Mouse (Mus musculus) urinary bladder, adult 2 months (tissue): ENCODE data around the gene Grin1. TPM values are rescaled to one million over a fixed set of nuclear protein-coding genes. Genes with fewer than 3 reads are reported as not detected.

Experiments used
- DNase-seq: peaks from one replicate; pipeline ENCODE4 v3.0.0; 2022; ENCODE audit warnings: low spot score
- polyA plus RNA-seq: library from polyadenylated mRNA; depleted of rRNA; stranded (reverse); fragments of >200 nt; gene quantifications from 2 replicates; pipeline ENCODE4 v1.2.3, GENCODE M21; 2012

Grin1 gene
- polyA plus RNA-seq, 1 experiment = 1.1 TPM

DNA sequence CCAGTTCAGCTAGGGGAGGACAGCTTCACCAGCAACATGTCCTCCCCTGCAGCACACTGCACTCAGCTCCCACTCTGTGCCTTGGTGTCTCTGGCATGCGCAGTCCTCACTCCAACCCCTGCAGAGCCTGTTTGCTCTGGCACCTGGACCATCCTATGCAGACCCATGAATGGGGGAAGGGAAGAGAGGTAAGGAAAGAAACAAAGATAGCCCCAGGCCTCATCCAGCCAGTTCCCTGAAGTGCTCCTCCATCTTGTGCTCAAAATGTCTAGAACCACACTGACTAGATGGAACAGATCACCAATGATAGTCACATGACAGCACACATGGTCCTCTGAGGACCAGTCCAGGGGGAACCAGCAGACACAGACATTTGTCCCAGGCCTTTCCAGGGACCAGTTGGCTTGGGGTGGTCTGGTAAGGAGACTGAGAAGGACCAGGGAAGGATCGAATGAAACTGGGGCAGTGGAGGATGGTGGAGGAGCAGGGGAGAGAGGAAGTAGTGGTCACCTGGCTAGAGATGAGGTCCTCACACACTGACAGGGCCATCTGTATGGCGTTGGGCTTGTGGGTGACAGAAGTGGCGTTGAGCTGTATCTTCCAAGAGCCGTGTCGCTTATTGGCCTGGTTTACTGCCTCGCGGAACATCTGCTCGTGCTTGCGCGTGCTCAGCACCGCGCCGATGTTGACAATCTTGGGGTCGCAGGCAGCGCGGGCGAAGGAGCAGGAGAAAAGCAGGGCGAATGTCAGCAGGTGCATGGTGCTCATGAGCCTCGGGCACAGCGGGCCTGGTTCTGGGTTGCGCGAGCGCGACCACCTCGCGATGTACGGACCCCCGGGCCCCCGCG, 644 bp downstream of the Grin1 start:
- DNase-seq = no peak

DNA sequence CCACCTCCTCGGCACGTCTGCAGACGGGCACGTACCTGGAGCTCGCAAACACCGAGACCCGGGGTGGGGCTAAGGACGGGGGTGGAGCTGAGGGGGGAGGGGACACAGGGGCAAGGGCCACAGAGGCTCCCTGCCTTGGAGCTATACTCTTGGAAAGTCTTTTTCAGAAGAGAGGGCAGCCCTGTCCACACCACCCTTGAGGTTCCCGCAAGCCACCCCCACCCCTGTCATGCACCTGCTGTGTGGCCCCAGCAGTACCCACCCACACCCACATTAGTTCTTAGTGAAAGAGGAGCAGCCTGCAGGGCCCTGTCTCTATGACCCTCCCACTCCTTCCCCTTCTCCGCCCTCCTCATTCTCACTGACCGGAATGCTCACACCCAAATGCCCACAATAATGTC, 7.5 kb downstream of the Grin1 start:
- no peak for DNase-seq

DNA sequence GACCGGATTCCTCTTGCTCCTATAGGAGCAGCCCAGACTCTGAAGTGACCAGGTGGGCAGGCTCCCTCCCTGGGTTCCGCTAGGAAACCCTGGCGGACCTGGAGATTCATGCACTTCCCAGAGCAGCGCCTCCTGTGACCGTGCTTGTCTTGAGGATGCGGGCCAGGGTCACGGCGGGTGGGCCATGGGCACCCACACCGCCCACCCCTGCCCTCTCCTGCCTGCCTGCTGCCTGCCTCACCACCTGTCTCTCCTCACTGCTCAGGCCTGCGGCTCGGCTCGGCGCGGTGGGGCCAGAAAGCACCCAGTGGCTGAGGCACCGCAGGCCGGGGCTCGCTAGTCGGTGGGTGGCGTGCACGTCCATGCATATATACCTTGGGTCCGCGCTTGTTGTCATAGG, 8.0 kb downstream of the Grin1 start:
- no peak for DNase-seq

DNA sequence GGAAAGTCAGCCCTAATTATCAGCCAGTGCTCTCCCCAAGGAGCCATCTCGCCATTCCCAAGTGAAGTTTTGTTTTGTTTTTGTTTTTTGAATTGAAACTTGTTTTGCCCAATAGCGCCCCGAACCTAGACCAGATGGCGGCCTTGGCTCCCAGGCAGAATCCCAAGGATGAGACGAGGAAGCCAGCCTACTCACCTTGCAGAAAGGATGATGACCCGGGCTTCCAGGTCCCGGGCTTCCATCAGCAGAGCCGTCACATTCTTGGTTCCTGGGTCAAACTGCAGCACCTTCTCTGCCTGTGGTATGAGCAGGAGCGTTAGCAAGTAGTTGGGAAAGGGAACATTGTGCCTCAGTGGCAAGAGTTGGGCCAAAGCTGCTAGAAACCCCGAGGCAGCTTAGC, 8.8 kb downstream of the Grin1 start:
- DNase-seq = no peak

DNA sequence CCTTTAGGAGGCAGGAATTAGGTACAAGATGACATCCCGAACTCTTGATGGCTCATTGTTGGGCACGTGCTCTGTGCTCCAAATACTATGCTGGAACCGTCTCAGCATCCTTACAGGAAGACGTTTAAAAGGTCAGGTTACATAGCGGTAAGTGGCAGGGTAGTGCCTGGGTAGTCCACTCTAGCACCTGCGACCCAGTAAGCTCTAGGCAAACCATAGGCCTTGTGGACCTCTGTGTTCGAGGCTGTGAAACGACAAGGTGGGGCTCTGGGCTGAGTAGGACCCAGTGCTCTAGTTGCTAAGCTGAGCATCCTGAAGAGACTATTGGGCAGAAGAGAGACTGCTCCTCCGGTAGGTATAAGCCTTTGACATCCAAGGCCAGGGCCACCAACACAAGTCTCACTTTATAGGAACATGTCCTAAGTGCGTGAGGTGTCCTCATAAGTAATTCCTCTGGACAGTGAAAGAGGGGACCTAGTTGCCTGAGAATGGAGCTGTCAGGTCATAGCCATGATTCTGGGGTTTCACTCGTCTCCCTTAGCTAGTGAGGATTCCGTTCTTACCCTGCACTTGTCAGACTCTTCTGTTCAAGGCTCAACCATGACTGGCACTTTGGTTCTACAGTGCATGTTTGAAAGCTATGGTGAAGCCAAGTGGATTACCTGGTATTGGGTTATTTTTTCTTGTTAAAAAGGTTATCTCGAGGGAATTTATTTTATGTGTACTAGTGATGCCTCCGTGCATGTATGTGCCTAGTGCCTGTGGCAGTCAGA, 13.2 kb downstream of the Grin1 start:
- no peak for DNase-seq

DNA sequence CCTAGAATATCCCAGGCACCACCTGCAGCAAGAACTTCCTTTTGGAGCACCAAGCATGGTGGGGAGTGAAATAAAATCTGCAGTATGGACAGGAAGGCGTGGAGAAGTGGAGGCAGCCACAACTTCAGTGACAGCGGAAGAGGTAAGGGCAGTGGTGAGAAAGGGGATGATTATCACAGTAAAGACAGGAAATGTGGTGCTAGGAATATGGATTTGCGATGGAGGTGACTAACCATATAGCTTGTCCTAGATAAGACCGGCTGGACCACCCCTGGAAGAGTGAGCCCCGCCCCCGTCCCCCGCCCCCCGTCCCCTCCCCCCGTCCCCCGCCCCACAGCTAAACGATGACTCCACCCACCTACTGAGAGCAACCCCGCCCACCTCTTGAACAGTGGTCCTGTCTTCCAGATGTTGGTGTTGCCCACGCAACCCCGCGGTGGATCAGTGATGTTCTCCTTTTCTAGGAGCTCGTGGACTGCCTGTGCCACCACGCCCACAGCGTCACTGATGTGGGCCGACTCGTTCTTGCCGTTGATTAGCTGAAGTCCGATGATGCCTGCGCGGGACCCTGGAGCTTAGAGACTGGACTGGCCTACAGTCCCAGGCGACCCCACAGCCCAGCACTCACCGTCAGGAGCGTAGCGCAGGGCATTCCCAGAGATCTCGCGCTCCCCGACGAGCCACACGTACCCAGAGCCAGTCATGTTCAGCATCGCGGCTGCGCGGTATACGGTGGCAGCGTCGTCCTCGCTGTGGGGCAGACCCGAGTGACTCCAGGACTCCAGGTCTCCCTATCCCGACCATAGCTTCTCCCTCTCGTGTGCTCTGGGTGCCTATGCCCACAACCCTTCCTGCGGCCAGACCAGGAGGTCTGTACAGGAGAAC, 14.1 kb downstream of the Grin1 start:
- no peak for DNase-seq

DNA sequence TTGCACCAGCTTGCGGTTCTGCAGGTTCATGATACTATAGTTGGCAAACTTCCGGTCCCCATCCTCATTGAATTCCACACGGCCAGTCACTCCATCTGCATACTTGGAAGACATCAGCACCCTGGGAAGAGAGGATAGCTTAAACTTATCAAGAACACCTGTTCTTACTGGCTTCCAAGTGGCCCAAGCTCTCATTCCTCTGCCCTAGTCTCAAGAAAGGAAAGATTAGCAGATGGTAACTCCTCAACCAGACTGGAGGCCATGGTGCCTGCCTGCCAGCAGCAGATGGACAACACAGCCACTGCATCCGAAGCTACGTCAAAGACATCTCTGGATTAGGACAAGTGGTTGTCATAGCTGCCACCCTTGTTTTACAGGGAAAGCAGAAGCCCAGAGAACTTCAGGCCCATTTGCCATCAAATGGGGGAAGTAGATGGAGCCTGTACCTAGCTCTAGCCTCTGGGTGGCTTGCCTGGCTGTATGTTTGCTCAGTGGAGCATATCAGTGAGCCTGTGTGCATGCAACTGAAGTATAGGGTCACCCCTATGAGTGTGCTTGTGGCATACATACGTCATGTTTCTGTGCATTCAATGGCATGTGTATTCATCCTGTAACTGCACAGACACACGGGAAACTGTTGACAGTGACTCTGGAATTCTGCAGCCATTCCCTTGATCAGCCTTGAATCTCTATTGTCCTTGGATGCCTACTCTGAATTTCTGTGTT, 14.9 kb downstream of the Grin1 start:
- DNase-seq = no peak

DNA sequence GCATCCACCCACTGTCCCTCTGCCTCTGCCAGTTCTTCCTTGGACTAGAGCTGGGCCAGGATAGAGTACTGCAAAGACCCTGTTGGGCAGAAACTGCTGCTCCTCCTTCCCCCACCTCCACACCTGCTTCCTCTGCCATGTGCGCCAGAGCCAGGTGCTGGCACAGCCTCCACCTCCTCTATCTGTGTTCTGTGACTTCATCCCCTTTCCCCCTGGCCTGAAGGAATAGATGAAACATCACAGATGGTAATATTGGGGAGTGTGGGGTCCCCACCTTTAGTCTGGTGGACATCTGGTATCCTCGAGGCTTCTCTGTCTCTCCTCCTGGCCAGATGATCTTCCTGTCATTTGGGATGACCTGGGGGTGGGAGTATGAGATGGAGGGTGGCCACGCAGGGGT, 15.5 kb downstream of the Grin1 start:
- no peak for DNase-seq

DNA sequence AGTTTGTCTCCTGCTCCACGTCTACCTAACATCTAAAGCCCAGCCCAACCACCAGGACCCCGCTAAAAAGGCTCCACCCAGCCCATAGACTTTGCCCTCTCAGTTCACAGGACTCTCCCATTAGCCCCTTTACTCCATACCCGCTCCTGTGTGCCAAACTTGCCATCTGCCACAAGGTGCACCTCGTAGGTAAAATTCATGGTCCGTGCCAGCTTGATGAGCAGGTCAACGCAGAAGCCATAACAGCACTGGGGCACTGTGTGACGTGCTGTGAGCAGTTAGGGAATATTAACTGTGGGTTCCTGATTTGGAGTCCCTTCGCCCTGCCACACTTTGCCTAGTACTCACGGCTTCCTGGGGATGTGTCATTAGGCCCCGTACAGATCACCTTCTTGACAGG, 20.9 kb downstream of the Grin1 start:
- no peak for DNase-seq

DNA sequence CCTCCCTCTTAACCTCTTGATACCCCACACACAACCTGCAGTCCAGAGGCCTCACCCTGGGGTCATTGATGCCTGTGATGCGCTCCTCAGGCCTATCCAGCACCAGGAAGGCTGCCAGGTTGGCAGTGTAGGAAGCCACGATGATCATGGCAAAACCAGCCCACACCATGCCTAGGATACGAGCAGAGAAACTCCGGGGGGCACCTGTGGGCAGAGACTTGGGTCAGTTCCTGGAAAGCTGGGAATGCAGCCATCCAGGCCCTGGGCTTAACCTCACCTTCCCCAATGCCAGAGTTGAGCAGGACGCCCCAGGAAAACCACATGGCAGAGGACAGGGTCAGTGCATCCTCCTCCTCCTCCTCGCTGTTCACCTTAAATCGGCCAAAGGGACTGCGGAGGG, 21.9 kb downstream of the Grin1 start:
- DNase-seq = no peak

DNA sequence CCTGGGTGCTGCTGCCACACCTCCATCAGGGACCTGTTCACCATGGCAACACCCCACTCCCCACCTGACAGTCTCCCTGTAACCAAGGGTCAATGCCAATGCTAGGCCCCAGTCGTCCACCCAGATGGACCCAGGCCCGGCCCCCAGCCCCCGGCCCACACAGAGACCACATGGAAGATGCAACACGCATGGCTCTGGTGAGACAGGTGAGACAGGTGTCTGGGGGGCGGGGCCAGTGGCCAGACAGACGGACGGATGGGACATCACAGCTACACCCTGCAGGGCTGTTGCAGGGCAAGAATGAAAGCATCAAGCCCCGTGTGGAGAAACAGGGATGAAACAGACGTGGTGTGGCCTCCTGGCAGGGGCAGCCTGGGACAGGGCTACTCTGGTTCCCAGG, 25.3 kb downstream of the Grin1 start:
- DNase-seq = no peak

DNA sequence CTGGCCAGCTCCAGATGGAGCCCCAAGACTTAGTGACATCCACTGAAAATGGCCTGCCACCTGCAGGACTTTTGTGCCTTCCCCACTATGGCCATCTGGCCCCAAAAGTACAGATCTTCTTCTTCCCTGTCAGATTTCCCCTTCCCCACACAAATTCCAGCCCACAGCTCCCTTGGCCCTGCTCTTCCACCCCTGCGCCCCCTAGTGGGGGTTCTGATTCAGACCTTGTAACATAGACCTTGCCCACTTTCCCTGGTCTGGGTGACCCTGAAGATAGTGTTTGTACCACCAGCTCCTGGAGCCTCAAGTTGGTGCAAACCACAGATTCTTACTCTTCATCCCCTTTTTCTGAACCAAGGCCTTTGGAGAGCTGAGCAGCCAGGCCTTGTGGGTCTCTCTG, 26.1 kb downstream of the Grin1 start:
- no peak for DNase-seq

DNA sequence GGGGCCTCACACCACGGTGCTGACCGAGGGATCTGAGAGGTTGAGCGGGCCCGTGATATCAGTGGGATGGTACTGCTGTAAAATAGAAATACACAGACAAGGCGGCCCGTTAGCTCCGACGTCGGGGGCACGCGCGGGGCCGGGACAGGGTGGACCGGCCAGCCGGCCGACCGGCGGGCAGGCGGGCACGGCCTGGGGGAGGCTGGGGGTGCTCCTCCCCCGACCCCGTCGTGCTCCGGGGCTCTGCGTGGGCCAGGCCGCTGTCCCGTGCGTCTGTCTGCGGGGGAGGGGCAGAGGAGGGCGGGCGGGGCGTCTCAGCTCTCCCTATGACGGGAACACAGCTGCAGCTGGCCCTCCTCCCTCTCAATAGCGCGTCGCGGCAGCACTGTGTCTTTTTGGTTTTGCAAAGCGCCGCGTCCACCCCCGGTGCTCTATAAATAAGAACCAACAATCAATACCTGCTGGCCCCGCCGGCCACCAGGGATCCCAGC, 26.9 kb downstream of the Grin1 start:
- DNase-seq = no peak

DNA sequence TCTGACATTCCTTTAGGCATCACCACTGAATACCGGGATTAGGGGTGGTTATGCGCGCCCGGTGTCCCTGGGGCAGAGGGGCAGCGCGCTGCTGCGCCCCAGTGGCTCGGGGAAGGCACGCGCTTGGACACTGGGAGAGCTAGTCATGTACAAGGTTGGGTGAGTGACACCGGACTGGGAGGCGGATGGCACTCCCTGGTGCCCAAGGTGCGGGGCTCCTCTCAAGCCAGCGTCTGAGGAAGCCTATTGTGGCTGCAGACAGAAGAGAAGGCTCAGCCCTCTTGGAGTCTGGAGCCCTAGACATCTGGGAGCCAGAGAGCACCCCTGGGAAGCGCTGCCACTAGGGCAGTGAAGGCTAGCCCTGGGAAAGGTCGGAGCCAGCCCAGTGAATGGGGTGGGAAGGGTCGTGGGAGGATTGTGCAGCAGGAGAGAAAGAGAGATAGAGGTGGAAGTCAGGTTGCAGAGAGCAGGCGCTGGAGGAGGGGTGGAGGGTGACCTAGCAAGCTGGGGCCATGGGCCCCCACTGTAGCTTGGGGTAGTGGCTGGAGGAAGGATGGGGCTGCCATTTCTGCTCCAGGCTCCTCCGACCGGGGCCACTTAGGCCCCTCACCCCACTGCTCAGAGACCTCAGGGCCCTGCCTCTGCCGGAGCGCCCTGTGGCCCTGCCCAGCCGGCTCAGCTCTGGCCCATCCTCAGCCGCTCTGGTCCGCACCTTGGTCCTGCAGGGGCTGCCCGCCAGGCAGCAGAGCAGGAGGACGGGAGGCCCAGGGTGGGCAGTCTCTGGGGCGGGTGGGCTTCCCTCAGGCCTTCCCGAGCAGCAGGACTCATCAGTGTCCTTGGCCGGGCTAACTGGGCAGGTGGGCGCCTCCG, 27.6 kb downstream of the Grin1 start:
- no peak for DNase-seq

DNA sequence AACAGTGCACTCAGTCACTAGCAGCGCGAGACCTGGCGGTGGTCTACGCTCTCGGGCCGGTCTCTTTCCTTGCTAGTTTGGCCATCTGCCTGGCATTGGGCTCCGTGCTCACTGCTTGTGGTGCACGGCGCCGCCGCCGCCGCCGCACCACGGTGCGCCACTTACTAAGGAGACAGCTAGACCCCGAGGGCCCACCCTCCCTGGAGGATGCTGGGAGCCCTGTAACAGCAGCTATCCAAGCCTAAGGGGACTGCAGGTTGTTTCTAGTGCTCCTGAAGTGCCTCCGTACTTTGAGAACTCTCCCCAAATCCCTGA, 28.2 kb downstream of the Grin1 start:
- DNase-seq = no peak

DNA sequence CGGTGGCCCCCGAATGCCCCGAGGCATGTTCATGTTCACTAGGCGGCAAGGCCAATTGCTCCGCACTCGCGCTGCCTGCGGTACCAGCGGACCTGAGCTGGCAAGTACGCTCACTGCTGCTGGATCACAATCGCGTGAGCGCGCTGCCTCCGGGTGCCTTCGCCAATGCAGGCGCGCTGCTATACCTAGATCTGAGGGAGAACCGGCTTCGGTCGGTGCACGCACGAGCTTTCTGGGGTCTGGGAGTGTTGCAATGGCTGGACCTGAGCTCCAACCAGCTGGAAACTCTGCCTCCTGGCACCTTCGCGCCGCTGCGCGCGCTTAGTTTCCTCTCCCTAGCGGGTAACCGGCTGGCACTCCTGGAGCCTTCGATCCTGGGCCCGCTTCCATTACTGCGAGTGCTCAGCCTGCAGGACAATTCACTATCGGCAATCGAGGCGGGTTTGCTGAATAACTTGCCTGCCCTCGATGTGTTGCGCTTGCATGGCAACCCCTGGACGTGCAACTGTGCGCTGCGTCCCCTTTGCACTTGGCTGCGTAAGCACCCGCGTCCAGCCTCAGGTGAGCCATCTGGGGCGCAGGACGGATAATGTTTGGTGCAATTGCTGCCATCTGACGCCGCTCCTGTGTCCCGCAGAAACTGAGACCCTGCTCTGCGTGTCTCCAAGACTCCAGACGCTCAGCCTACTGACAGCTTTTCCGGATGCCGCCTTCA, 28.7 kb downstream of the Grin1 start:
- no peak for DNase-seq

DNA sequence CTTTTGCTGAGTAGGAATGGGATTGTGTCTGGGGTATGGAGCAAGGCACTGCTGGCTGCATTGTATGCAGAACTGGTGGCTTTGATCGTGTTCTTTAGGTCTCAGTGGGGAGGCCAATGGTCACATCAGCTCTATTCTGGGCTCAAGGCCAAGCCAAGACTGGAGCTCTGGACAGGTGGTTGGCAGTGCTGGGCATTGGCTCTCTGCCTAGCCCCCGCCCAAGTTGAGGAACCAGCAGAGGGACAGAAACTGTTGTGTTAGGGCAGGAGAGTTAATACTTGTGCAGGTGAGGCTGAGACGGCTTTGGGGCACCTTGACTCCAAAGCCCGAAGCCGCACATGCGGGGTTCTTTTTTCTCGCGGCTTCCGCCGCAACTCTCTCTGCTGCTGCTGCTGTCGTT, 29.3 kb downstream of the Grin1 start, which contains the start of gene Lrrc26:
Gene Lrrc26, plus strand, starts transcription at position 265 of the 400 bp plus-strand sequence.
- DNase-seq = no peak

DNA sequence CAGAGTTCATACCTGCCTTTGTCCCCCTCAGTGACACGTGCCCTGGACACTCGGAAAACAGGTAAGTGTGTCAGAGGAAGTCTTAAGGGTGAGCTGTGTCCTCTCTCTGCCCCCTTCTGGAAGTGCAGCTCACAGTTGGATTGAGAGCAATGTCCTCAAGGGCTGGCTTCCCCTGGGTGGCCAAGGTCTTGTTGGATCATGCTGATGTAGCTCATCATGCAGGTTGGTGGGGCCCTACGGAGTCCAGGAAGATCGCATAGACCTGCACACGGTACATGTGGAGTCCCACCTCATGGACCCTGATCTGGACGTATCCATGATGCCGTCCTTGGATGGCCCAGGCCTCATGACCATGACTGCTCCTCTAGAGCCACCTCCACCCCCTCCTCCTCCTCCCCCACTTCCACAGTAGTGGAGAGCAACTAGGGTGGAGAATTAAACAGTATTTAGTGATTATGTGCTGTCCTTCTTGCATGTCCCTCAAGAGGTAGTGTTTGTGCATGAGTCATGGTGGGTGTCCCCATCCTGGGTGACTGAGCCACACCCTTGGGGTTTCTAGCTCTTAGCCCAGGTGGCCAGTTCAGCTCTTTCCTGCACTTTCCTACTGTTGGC, 30.1 kb downstream of the Grin1 start:
- no peak for DNase-seq

DNA sequence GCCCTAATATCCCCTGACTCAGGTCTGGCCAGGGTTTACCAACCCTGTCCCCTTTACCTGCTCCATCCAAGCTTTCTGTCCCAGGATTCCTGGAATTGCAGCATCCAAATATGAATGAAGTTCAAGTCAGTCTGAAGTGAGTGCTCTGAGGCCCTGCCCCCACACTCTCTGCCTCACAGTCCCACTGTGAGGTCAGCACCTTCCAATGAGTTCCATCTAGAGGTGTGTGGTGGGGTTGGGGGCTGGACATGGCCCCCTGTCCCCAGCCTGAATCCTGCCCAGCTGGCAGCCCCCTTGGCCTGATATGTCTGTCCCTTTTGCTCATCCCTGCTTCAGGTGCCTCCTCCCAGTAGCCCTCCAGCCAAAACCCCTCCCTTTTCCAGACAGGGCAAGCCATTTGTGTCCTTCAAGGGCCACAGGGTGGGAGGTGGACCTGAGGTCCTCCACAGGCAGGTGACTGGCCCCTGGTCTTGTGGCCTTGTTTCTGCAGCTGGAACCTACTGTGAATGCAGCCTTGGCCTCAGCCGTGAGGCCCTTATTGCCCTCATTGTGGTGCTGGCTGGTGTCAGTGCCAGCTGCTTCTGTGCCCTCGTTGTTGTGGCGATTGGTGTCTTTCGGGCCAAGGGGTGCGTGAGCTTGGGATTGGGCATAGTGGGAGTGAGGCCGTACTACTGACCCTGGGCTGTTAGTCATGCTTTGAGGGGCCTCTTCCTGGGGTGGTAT, 30.9 kb downstream of the Grin1 start, which contains the start of gene Tmem210:
Gene Tmem210, plus strand, starts transcription at position 219 of the 723 bp plus-strand sequence.
- DNase-seq = no peak
